8 mouse cellular contexts compared by ENCODE assay signal in genomic region chr6:140995340-140996135, GRCm38 (mm10).
DNase-seq lines count a peak whose midpoint lies in the region; ATAC-seq and TF ChIP-seq lines count a peak whose summit lies in the region.
"Had no signal": no experiment of that assay in that cellular context is flagged by ENCODE, and none has a peak within 500 bp of the region (broad histone marks: within the 10 kb centered on the region; RNA-seq: fewer than 3 reads in every experiment).

No protein-coding gene starts in this region.

- no peak overlapping the region for H3K27ac ChIP-seq in layer of hippocampus, adult 2 months
- H3K27ac ChIP-seq in midbrain, embryonic 13.5 days, result 0 out of 2 replicates have a peak overlapping the region, but pooled peaks have one; percentile 27
- H3K27ac ChIP-seq: limb, embryonic 13.5 days had no signal

- H3K4me1 ChIP-seq in midbrain, embryonic 13.5 days (replicated peaks), result peaks cover 23% of the 10 kb centered on the region
- H3K4me1 ChIP-seq: limb, embryonic 13.5 days had no signal

- no peaks in the 10 kb centered on the region for H3K9me3 ChIP-seq in midbrain, embryonic 13.5 days
- H3K9me3 ChIP-seq: limb, embryonic 13.5 days had no signal

- DNase-seq in layer of hippocampus, adult 2 months (ENCODE audit: low spot score in 2 of 2), result no peak
- no peak for DNase-seq in layer of hippocampus, adult 8-10 months (ENCODE audit: low spot score in 2 of 2)
- DNase-seq in heart, postnatal 36 days, result peak; percentile 17 to 29
- no peak for DNase-seq in urinary bladder, postnatal 10 days (ENCODE audit: low spot score)

- no peaks in the 10 kb centered on the region for H3K27me3 ChIP-seq in midbrain, embryonic 13.5 days
- H3K27me3 ChIP-seq: limb, embryonic 13.5 days had no signal

- H3K4me2 ChIP-seq in midbrain, embryonic 13.5 days (replicated peaks), result no peak overlapping the region
- H3K4me2 ChIP-seq: limb, embryonic 13.5 days had no signal

- TF ChIP-seq CTCF in layer of hippocampus, adult 2 months (conservative IDR thresholded peaks at IDR 0.05), result peak; percentile 68

- peak; percentile 78 for ATAC-seq in common myeloid progenitor, adult 5-6 weeks (replicated peaks; ENCODE audit: low read depth, poor library complexity, severe bottlenecking)
- ATAC-seq in midbrain, embryonic 13.5 days, result peak; percentile 51
- no peak for ATAC-seq in frontal cortex, adult (ENCODE audit: low TSS enrichment)

- H3K9ac ChIP-seq in midbrain, embryonic 13.5 days (replicated peaks), result no peak overlapping the region
- H3K9ac ChIP-seq: limb, embryonic 13.5 days had no signal

- no peaks in the 10 kb centered on the region for H3K36me3 ChIP-seq in midbrain, embryonic 13.5 days
- H3K36me3 ChIP-seq: limb, embryonic 13.5 days had no signal

- intact Hi-C loops in heart, postnatal 36 days (cut with DNase I), result no loop called here

- no peak overlapping the region for H3K4me3 ChIP-seq in layer of hippocampus, adult 2 months
- no peak overlapping the region for H3K4me3 ChIP-seq in midbrain, embryonic 13.5 days (replicated peaks)
- H3K4me3 ChIP-seq: limb, embryonic 13.5 days had no signal

- WGBS in midbrain, embryonic 13.5 days, result 41% methylated on average over 14 of the region's 14 CpGs

Comparison
In these comparisons a context has a peak if more than half of its experiments do, and no peak if none do; other contexts are left out.
1. DNase-seq: peak in heart, postnatal 36 days (2 of 2); none in layer of hippocampus, adult 2 months (0 of 2), layer of hippocampus, adult 8-10 months (0 of 2) and urinary bladder, postnatal 10 days (single experiment).